Mouse (Mus musculus) neural tube, embryonic 11.5 days (tissue): ENCODE results near the gene Elovl7. TPM values are rescaled to one million over a fixed set of nuclear protein-coding genes. Genes with fewer than 3 reads are reported as not detected.

ENCODE experiments used
- ATAC-seq: fragments of 200-750 bp; cut with Nextera tagmentation; 2 replicates; pipeline ENCODE4 v1.8.0; 2017; ENCODE audit warnings: moderate number of reproducible peaks, mild to moderate bottlenecking, moderate TSS enrichment, moderate library complexity; ENCODE audit not compliant: insufficient read depth, low FRiP score, low TSS enrichment
- DNase-seq: peaks from one replicate; pipeline ENCODE4 v3.0.0-alpha.2; 2015; ENCODE audit warnings: low spot score
- H3K27ac ChIP-seq: fragments of 300-500 bp; sonication (generic); 2 replicates; pipeline ENCODE4 v1.5.1; 2014; ENCODE audit warnings: low read depth, mild to moderate bottlenecking, low read length
- H3K27me3 ChIP-seq: fragments of 300-500 bp; sonication (generic); 2 replicates; pipeline ENCODE4 v1.6.1; 2014; ENCODE audit warnings: mild to moderate bottlenecking, low read length, mixed read lengths; ENCODE audit not compliant: control insufficient read depth, insufficient read depth
- H3K36me3 ChIP-seq: fragments of 300-500 bp; sonication (generic); 2 replicates; pipeline ENCODE4 v1.6.1; 2014; ENCODE audit warnings: mild to moderate bottlenecking, low read length, moderate library complexity, mixed read lengths; ENCODE audit not compliant: control insufficient read depth, insufficient read depth
- H3K4me1 ChIP-seq: fragments of 300-500 bp; sonication (generic); 2 replicates; pipeline ENCODE4 v1.6.1; 2014; ENCODE audit warnings: low read length, mixed read lengths; ENCODE audit not compliant: control insufficient read depth, insufficient read depth
- H3K4me2 ChIP-seq: fragments of 300-500 bp; sonication (generic); 2 replicates; pipeline ENCODE4 v1.6.1; 2014; ENCODE audit warnings: low read depth, mild to moderate bottlenecking, moderate library complexity
- H3K4me3 ChIP-seq: fragments of 300-500 bp; sonication (generic); 2 replicates; pipeline ENCODE4 v1.5.1; 2014; ENCODE audit warnings: low read depth, low read length
- H3K9ac ChIP-seq: fragments of 300-500 bp; sonication (generic); 2 replicates; pipeline ENCODE4 v1.6.1; 2014; ENCODE audit warnings: mild to moderate bottlenecking, low read length
- H3K9me3 ChIP-seq: fragments of 300-500 bp; sonication (generic); 2 replicates; pipeline ENCODE4 v1.6.1; 2016; ENCODE audit warnings: low read length; ENCODE audit not compliant: control insufficient read depth
- WGBS: fragments of 180-500 bp; shearing (Covaris S2); extraction: QIAGEN DNeasy Blood & Tissue Kit; methylation state at CpG from one replicate; pipeline ENCODE4 v1.1.7; 2014; 5-methylcytosine and 5-hydroxymethylcytosine counted together
- polyA plus RNA-seq: library from polyadenylated mRNA; unstranded; fragments of >200 nt; fragmentation: Nextera tagmentation; extraction: Ambion mirVana; gene quantifications from 2 replicates; pipeline ENCODE4 v1.2.1, GENCODE M21; 2014

The Elovl7 gene
- polyA plus RNA-seq, 1 experiment from 2014 or later, result 1.2 TPM

DNA sequence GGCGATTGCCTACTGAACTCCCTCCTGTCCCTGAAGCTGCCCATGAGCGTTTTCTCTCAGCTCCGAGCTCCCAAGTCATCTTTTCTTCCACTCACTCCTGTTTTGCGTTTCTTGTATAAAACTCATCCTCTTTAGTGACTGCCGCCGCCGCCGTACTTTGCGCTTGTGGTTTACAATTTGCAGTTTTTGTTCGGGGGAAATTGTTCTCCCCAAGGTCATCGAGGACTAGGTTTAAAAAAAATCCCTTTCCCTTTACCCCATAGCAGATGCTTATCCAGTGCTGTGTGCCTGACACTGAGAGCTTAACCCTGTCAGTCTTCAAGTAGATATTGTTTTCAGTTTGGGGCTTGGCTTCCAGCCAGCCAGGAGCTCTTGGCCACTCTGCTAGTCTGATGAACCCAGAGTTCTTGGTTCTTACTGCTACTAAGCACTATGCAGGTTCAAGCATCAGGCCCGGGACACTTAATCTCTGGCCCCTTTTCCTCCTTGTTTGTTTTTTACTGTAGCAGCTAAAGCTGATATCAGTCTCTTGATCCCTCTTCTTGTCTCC is 1.1 kb downstream of the Elovl7 start:
- H3K27me3 ChIP-seq, result peaks cover 30% of the 10 kb centered on the region
- no peak overlapping the region for H3K27ac ChIP-seq
- H3K4me2 ChIP-seq, result peak overlapping the region; percentile 100
- H3K9ac ChIP-seq, result no peak overlapping the region
- ATAC-seq (no peak), DNase-seq (peak; percentile 26)
- no peaks in the 10 kb centered on the region for H3K4me1 ChIP-seq
- H3K36me3 ChIP-seq, result no peaks in the 10 kb centered on the region
- peak overlapping the region; percentile 72 for H3K4me3 ChIP-seq
- WGBS, result 4% methylated on average over 12 of the region's 12 CpGs
- no peaks in the 10 kb centered on the region for H3K9me3 ChIP-seq

DNA sequence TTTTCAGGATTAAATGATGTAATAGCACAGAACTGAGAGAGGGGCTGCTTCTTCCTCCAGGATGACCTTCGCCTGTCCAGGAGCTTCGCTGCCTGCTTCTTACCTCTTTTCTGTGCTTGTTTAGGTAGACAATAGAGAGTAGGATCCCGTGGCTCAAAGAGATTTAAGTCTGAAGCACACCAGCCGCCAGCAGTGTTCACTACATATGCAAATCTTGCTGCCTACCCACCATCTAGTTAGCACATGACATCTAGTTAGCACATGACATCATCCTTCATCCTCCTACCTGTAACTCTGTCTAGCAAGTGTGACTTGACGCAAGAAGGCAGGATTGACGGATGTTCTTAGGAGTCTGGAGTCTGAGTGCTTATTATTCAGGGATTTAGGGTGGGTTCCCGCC is 5.6 kb downstream of the Elovl7 start:
- peaks cover 15% of the 10 kb centered on the region for H3K27me3 ChIP-seq
- no peak for DNase-seq
- ATAC-seq, result no peak
- no peak overlapping the region for H3K27ac ChIP-seq
- no peaks in the 10 kb centered on the region for H3K9me3 ChIP-seq
- WGBS, result 76% methylated on average over 7 of the region's 7 CpGs
- no peak overlapping the region for H3K4me3 ChIP-seq
- H3K4me2 ChIP-seq, result no peak overlapping the region
- H3K4me1 ChIP-seq, result no peaks in the 10 kb centered on the region
- H3K36me3 ChIP-seq, result no peaks in the 10 kb centered on the region
- H3K9ac ChIP-seq, result no peak overlapping the region

DNA sequence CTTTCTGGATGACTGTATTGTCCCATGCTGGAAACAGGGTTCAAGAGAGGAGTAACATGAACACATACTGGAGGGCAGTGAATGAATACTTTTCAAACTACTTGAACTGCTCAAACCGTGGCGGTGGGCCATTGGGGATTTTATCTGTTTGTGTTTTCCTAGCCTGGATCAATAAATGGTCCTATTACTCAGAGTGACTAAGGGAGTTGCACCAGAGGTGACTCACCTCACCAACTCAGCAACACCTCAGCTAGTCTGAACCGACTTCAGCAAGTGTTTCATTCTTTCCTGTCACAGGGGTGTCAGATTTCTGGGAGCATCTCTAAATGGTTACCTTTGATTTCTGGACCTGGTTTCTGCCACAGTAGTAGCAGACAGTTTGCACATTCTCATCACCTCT is 15.0 kb downstream of the Elovl7 start:
- 75% methylated on average over 3 of the region's 3 CpGs for WGBS
- no peak overlapping the region for H3K4me3 ChIP-seq
- no peak for DNase-seq
- H3K4me2 ChIP-seq, result no peak overlapping the region
- no peak overlapping the region for H3K9ac ChIP-seq
- H3K27ac ChIP-seq, result no peak overlapping the region
- H3K36me3 ChIP-seq, result no peaks in the 10 kb centered on the region
- H3K4me1 ChIP-seq, result no peaks in the 10 kb centered on the region
- H3K27me3 ChIP-seq, result no peaks in the 10 kb centered on the region
- no peak for ATAC-seq
- no peaks in the 10 kb centered on the region for H3K9me3 ChIP-seq

DNA sequence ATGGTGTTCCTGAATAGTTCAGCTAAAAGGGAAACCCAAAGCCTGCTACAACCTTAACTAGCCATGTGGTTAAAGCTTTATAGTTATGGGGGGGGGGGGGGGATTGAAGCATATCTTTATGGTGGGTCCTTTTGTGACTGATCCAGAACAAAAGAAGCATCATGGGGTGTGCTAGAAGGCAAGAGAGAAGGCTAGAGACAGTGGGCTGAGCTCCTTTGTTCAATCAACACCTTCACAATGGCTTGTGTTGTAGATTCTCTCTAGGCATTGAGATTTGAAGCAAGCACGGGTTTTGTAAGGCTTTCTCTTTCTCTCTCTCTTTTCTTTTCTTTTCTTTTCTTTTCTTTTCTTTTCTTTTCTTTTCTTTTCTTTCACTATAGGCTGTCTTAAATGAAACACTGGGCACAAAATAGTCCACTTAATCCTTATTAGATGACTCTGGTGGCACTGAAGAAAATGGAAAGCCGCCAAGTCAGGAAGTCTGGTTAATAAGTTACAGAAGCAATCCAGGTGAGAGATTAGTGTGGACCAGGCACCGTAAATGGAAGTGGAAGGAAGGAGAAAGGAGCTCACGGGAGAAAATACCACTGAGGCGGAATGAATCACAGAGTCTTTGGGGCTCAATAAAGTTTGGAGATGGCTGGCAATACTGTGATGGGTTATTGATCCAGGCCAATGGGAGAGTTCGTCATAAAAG is 15.6 kb downstream of the Elovl7 start:
- Histone ChIP-seq H3K4me1 (no peaks in the 10 kb centered on the region), H3K9ac (no peak overlapping the region), H3K9me3 (no peaks in the 10 kb centered on the region), H3K4me2 (no peak overlapping the region), H3K27ac (no peak overlapping the region), H3K4me3 (no peak overlapping the region), H3K36me3 (no peaks in the 10 kb centered on the region), H3K27me3 (no peaks in the 10 kb centered on the region)
- 77% methylated on average over 6 of the region's 6 CpGs for WGBS
- DNase-seq (no peak), ATAC-seq (no peak)

DNA sequence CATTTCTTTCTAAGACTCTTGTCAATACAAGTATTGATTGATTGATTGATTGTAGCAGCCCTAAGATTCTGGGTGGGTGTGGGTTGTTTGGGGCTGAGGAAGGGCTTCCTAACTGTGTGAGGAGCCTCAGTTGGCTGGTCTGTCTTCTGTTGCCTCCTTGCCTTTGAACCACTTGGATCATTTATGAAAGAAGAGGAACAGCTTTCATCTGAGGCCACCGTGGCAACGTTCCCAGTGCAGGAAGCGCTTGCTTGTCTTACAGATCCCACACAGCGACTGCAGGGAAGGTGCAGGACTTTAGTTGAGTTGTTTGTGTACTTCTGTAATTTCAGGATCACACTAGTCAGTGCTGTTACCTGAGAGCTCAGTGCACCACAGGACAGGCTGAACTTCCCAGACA is 25.8 kb downstream of the Elovl7 start:
- ATAC-seq, result no peak
- H3K27me3 ChIP-seq, result no peaks in the 10 kb centered on the region
- no peak overlapping the region for H3K9ac ChIP-seq
- H3K36me3 ChIP-seq, result no peaks in the 10 kb centered on the region
- H3K4me1 ChIP-seq, result no peaks in the 10 kb centered on the region
- 82% methylated on average over 4 of the region's 4 CpGs for WGBS
- no peak overlapping the region for H3K27ac ChIP-seq
- no peak overlapping the region for H3K4me3 ChIP-seq
- H3K9me3 ChIP-seq, result no peaks in the 10 kb centered on the region
- no peak for DNase-seq
- no peak overlapping the region for H3K4me2 ChIP-seq

DNA sequence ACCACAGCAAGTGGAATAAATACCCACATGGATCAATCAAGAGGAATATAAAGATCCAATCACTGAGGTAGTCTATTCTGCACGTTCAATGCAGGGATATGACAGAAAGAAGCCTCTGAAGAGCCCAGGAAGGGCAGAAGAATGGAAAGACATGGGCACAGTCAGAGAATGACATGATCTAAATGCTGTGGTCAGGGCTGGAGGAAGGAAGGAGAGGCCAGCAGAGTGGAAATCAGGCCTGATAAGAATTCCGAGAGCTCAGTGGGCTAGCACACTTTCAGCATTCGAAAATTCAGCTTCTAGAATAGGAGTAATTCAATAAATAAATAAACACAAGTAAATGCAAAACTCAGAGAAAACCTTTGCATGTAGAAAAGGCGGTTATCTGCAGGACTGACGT is 27.5 kb downstream of the Elovl7 start:
- no peak for ATAC-seq
- DNase-seq, result no peak
- H3K4me2 ChIP-seq, result no peak overlapping the region
- H3K9me3 ChIP-seq, result no peaks in the 10 kb centered on the region
- no peaks in the 10 kb centered on the region for H3K36me3 ChIP-seq
- H3K27ac ChIP-seq, result no peak overlapping the region
- H3K9ac ChIP-seq, result no peak overlapping the region
- no peaks in the 10 kb centered on the region for H3K4me1 ChIP-seq
- 90% methylated on average over 5 of the region's 5 CpGs for WGBS
- no peaks in the 10 kb centered on the region for H3K27me3 ChIP-seq
- no peak overlapping the region for H3K4me3 ChIP-seq

DNA sequence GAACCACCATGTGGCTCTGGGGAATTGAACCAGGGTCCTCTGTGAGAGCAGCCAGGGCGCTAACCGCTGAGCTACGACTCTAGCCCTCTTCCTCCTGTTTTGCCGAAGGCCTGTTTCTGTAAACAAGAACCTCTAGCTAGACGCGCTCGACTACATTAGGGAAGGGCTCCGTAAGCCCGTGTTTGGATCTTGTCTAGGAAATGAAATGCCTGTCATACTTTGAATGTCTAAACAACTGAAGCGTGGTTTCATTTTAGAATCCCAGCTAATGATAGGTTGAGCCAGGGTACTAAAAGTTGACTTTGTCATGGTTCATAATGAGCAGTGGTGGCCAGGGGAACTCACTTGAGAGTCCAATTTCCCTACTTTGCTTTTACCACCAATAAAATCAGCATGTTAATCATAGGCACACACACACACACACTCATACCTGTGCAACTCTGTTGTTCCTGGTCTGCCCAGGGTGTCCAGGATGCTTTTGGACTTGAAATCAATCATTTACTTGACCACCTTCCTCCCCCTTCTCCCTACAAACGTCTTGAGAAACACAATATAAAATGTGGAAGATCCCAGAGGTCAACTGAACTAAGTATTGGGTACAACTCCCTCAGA is 31.0 kb downstream of the Elovl7 start:
- no peak overlapping the region for H3K4me3 ChIP-seq
- no peak overlapping the region for H3K9ac ChIP-seq
- H3K27me3 ChIP-seq, result no peaks in the 10 kb centered on the region
- no peaks in the 10 kb centered on the region for H3K9me3 ChIP-seq
- no peaks in the 10 kb centered on the region for H3K36me3 ChIP-seq
- WGBS, result 88% methylated on average over 11 of the region's 11 CpGs
- DNase-seq (no peak), ATAC-seq (no peak)
- no peak overlapping the region for H3K27ac ChIP-seq
- no peaks in the 10 kb centered on the region for H3K4me1 ChIP-seq
- no peak overlapping the region for H3K4me2 ChIP-seq

DNA sequence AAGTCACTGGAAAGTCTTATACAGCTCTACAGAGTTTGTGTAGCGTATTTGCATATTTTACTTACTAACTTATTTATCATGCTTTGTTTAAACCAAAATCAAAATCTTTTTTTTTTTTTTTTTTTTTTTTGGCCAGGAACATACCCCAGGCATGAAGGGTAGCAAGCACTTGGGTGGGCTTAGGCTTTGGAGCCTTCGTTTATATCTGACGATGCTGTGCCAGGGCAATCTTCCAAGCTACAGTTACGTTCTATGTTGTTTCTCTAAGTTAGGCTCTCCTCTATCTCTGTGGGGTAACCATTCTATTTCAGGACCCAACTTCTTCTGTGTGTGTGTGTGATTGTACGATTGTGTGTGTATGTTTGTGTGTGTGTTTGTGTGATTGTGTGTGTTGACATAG is 36.9 kb downstream of the Elovl7 start:
- H3K27me3 ChIP-seq, result no peaks in the 10 kb centered on the region
- no peaks in the 10 kb centered on the region for H3K9me3 ChIP-seq
- no peak overlapping the region for H3K4me3 ChIP-seq
- no peak for ATAC-seq
- H3K4me1 ChIP-seq, result no peaks in the 10 kb centered on the region
- no peak overlapping the region for H3K27ac ChIP-seq
- H3K4me2 ChIP-seq, result no peak overlapping the region
- H3K36me3 ChIP-seq, result no peaks in the 10 kb centered on the region
- no peak for DNase-seq
- H3K9ac ChIP-seq, result no peak overlapping the region
- WGBS, result 94% methylated on average over 5 of the region's 5 CpGs

DNA sequence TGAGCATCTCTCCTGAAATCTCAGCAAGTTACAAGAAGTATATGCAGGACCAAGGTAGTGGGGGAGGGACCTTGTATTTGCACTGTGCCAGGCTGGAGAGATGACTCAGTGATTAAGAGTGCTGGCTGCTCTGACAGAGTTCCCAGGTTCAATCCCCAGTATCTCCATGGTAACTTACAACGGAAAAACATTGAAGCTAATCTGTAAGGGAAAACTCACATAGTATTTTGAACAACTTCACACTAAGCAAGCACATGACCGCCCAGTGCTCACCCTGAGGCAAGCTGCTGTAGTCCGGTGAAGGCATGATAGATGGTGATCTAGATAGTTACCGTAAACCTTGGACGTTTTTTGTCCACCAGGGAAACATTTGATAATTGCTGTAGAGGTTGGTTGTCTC is 39.8 kb downstream of the Elovl7 start:
- no peak overlapping the region for H3K4me2 ChIP-seq
- no peaks in the 10 kb centered on the region for H3K9me3 ChIP-seq
- DNase-seq, result no peak
- H3K27ac ChIP-seq, result no peak overlapping the region
- no peak overlapping the region for H3K9ac ChIP-seq
- 92% methylated on average over 5 of the region's 5 CpGs for WGBS
- ATAC-seq, result no peak
- H3K27me3 ChIP-seq, result no peaks in the 10 kb centered on the region
- no peaks in the 10 kb centered on the region for H3K4me1 ChIP-seq
- no peak overlapping the region for H3K4me3 ChIP-seq
- no peaks in the 10 kb centered on the region for H3K36me3 ChIP-seq
